Mouse (Mus musculus): ENCODE data around the gene Tsen54. TPM values are rescaled to one million over a fixed set of nuclear protein-coding genes. Genes with fewer than 3 reads are reported as not detected.

Tsen54 gene
- polyA plus RNA-seq, 1 experiment = 15.6 TPM

GRCm38 (mm10) chr11:115823774-115824740 is 9.5 kb downstream of the Tsen54 start, which contains the start of gene Llgl2:
TSS of gene Llgl2 (plus strand) at chr11:115824049.
- H3K4me2 ChIP-seq (ENCODE audit: low read depth) = peak within 1 kb of the TSS; percentile 76
- H3K4me3 ChIP-seq = no peak within 1 kb of the TSS
- no peak for TF ChIP-seq MAX (IDR thresholded peaks at IDR 0.05; ENCODE audit: low read depth)
- TF ChIP-seq POLR2AphosphoS2 (IDR thresholded peaks at IDR 0.05; ENCODE audit: insufficient read length, low read depth) = peak; percentile 36
- H3K79me2 ChIP-seq (ENCODE audit: control insufficient read depth, insufficient read depth) = no peaks in the 10 kb centered on the region
- H3ac ChIP-seq (ENCODE audit: control insufficient read depth, insufficient read length) = no peak within 1 kb of the TSS
- peaks cover 29% of the 10 kb centered on the region for H3K27me3 ChIP-seq (ENCODE audit: control insufficient read depth, insufficient read depth, insufficient read length)
- H3K36me3 ChIP-seq (ENCODE audit: control insufficient read depth, insufficient read depth) = no peaks in the 10 kb centered on the region

GRCm38 (mm10) chr11:115824813-115825212 is 10.3 kb downstream of the Tsen54 start:
- TF ChIP-seq TCF12 (IDR thresholded peaks at IDR 0.05; ENCODE audit: insufficient read depth, poor library complexity, severe bottlenecking) (no peak), MYOG (IDR thresholded peaks at IDR 0.05; ENCODE audit: control insufficient read depth in 1 of 3, insufficient read depth in 1 of 3, insufficient read length in 2 of 3, low read depth in 2 of 3) (no peak), MAX (IDR thresholded peaks at IDR 0.05; ENCODE audit: low read depth) (no peak), TCF3 (IDR thresholded peaks at IDR 0.05; ENCODE audit: insufficient read length, low read depth) (no peak), MYOD1 (IDR thresholded peaks at IDR 0.05; ENCODE audit: control insufficient read depth in 1 of 3, insufficient read length in 2 of 3, low read depth in 2 of 3) (no peak), POLR2AphosphoS2 (IDR thresholded peaks at IDR 0.05; ENCODE audit: insufficient read length, low read depth) (no peak), CEBPB (IDR thresholded peaks at IDR 0.05; ENCODE audit: insufficient read depth, poor library complexity, severe bottlenecking) (no peak), POLR2A (IDR thresholded peaks at IDR 0.05; ENCODE audit: insufficient read length, low read depth) (no peak)
- Histone ChIP-seq H3K36me3 (ENCODE audit: control insufficient read depth, insufficient read depth) (no peaks in the 10 kb centered on the region), H3K27me3 (ENCODE audit: control insufficient read depth, insufficient read depth, insufficient read length) (peaks cover 34% of the 10 kb centered on the region), H3ac (ENCODE audit: control insufficient read depth, insufficient read length) (no peak overlapping the region), H3K4me3 (no peak overlapping the region), H3K79me2 (ENCODE audit: control insufficient read depth, insufficient read depth) (no peaks in the 10 kb centered on the region), H3K4me2 (ENCODE audit: low read depth) (no peak overlapping the region)

GRCm38 (mm10) chr11:115826487-115826886 is 12.0 kb downstream of the Tsen54 start:
- H3K4me3 ChIP-seq = no peak overlapping the region
- no peak overlapping the region for H3K4me2 ChIP-seq (ENCODE audit: low read depth)
- no peaks in the 10 kb centered on the region for H3K36me3 ChIP-seq (ENCODE audit: control insufficient read depth, insufficient read depth)
- H3K27me3 ChIP-seq (ENCODE audit: control insufficient read depth, insufficient read depth, insufficient read length) = peaks cover 48% of the 10 kb centered on the region
- no peaks in the 10 kb centered on the region for H3K79me2 ChIP-seq (ENCODE audit: control insufficient read depth, insufficient read depth)
- TF ChIP-seq MYOD1 (IDR thresholded peaks at IDR 0.05; ENCODE audit: control insufficient read depth in 1 of 3, insufficient read length in 2 of 3, low read depth in 2 of 3) = no peak
- TF ChIP-seq POLR2A (IDR thresholded peaks at IDR 0.05; ENCODE audit: insufficient read length, low read depth) = no peak
- TF ChIP-seq SRF (IDR thresholded peaks at IDR 0.05; ENCODE audit: control insufficient read depth, insufficient read length, low read depth) = no peak
- no peak for TF ChIP-seq USF1 (IDR thresholded peaks at IDR 0.05; ENCODE audit: low read depth)
- TF ChIP-seq E2F4 (IDR thresholded peaks at IDR 0.05; ENCODE audit: insufficient read depth) = no peak
- TF ChIP-seq TCF12 (IDR thresholded peaks at IDR 0.05; ENCODE audit: insufficient read depth, poor library complexity, severe bottlenecking) = no peak
- no peak for TF ChIP-seq POLR2AphosphoS2 (IDR thresholded peaks at IDR 0.05; ENCODE audit: insufficient read length, low read depth)
- TF ChIP-seq MAX (IDR thresholded peaks at IDR 0.05; ENCODE audit: low read depth) = no peak
- TF ChIP-seq REST (IDR thresholded peaks at IDR 0.05; ENCODE audit: insufficient read depth, insufficient read length) = no peak
- TF ChIP-seq MYOG (IDR thresholded peaks at IDR 0.05; ENCODE audit: control insufficient read depth in 1 of 3, insufficient read depth in 1 of 3, insufficient read length in 2 of 3, low read depth in 2 of 3) = no peak
- no peak for TF ChIP-seq TCF3 (IDR thresholded peaks at IDR 0.05; ENCODE audit: insufficient read length, low read depth)
- no peak for TF ChIP-seq CEBPB (IDR thresholded peaks at IDR 0.05; ENCODE audit: insufficient read depth, poor library complexity, severe bottlenecking)
- no peak overlapping the region for H3ac ChIP-seq (ENCODE audit: control insufficient read depth, insufficient read length)

GRCm38 (mm10) chr11:115827624-115828023 is 13.1 kb downstream of the Tsen54 start:
- H3K4me3 ChIP-seq = no peak overlapping the region
- H3K4me2 ChIP-seq (ENCODE audit: low read depth) = no peak overlapping the region
- H3K36me3 ChIP-seq (ENCODE audit: control insufficient read depth, insufficient read depth) = no peaks in the 10 kb centered on the region
- no peak for TF ChIP-seq REST (IDR thresholded peaks at IDR 0.05; ENCODE audit: insufficient read depth, insufficient read length)
- no peak for TF ChIP-seq USF1 (IDR thresholded peaks at IDR 0.05; ENCODE audit: low read depth)
- no peak for TF ChIP-seq CEBPB (IDR thresholded peaks at IDR 0.05; ENCODE audit: insufficient read depth, poor library complexity, severe bottlenecking)
- no peak for TF ChIP-seq POLR2AphosphoS2 (IDR thresholded peaks at IDR 0.05; ENCODE audit: insufficient read length, low read depth)
- TF ChIP-seq POLR2A (IDR thresholded peaks at IDR 0.05; ENCODE audit: insufficient read length, low read depth) = no peak
- TF ChIP-seq MYOG (IDR thresholded peaks at IDR 0.05; ENCODE audit: control insufficient read depth in 1 of 3, insufficient read depth in 1 of 3, insufficient read length in 2 of 3, low read depth in 2 of 3) = no peak
- TF ChIP-seq TCF12 (IDR thresholded peaks at IDR 0.05; ENCODE audit: insufficient read depth, poor library complexity, severe bottlenecking) = no peak
- TF ChIP-seq TCF3 (IDR thresholded peaks at IDR 0.05; ENCODE audit: insufficient read length, low read depth) = no peak
- TF ChIP-seq E2F4 (IDR thresholded peaks at IDR 0.05; ENCODE audit: insufficient read depth) = no peak
- TF ChIP-seq SRF (IDR thresholded peaks at IDR 0.05; ENCODE audit: control insufficient read depth, insufficient read length, low read depth) = no peak
- TF ChIP-seq MYOD1 (IDR thresholded peaks at IDR 0.05; ENCODE audit: control insufficient read depth in 1 of 3, insufficient read length in 2 of 3, low read depth in 2 of 3) = no peak
- no peak for TF ChIP-seq MAX (IDR thresholded peaks at IDR 0.05; ENCODE audit: low read depth)
- no peaks in the 10 kb centered on the region for H3K79me2 ChIP-seq (ENCODE audit: control insufficient read depth, insufficient read depth)
- no peak overlapping the region for H3ac ChIP-seq (ENCODE audit: control insufficient read depth, insufficient read length)
- H3K27me3 ChIP-seq (ENCODE audit: control insufficient read depth, insufficient read depth, insufficient read length) = peaks cover 59% of the 10 kb centered on the region

All from myocyte (in vitro differentiated cells).